Mouse (Mus musculus) heart, embryonic 14.5 days (tissue): ENCODE data around the gene Pilrb2. TPM values are rescaled to one million over a fixed set of nuclear protein-coding genes. Genes with fewer than 3 reads are reported as not detected.
"Not testable (repeated sequence)": the region's sequence is repeated elsewhere in the genome, so short reads cannot be mapped to it uniquely, and the experiment has no call there.

ENCODE experiments used
- ATAC-seq: fragments of 200-750 bp; cut with Nextera tagmentation; 2 replicates; pipeline ENCODE4 v1.8.0; 2017; ENCODE audit warnings: low read depth, moderate TSS enrichment; ENCODE audit not compliant: insufficient number of reproducible peaks, insufficient read depth, low FRiP score
- H3K27ac ChIP-seq, 2 experiments: fragments of 200-500 bp in 1 of 2; fragments of 300-500 bp in 1 of 2; sonication (generic) in 1 of 2; replicated peaks in 1 of 2; 2 replicates each; pipeline ENCODE4 v1.5.1; 2012 to 2014; ENCODE audit warnings: low read depth in 2 of 2, low read length in 2 of 2, control low read depth in 1 of 2, mild to moderate bottlenecking in 1 of 2, mixed read lengths in 1 of 2; ENCODE audit not compliant: control insufficient read depth in 1 of 2, insufficient read depth in 1 of 2
- H3K27me3 ChIP-seq: fragments of 300-500 bp; sonication (generic); 2 replicates; pipeline ENCODE4 v1.6.1; 2014; ENCODE audit warnings: mild to moderate bottlenecking, low read length, control low read depth; ENCODE audit not compliant: control insufficient read depth, insufficient read depth
- H3K36me3 ChIP-seq: fragments of 300-500 bp; sonication (generic); 2 replicates; pipeline ENCODE4 v1.6.1; 2014; ENCODE audit warnings: mild to moderate bottlenecking, control low read depth, low read length, mixed read lengths; ENCODE audit not compliant: control insufficient read depth, insufficient read depth
- H3K4me1 ChIP-seq, 2 experiments: fragments of 200-500 bp in 1 of 2; fragments of 300-500 bp in 1 of 2; sonication (generic) in 1 of 2; 2 replicates each; pipeline ENCODE4 v1.6.1; 2012 to 2014; ENCODE audit warnings: low read length in 2 of 2, control low read depth in 1 of 2, mixed read lengths in 1 of 2; ENCODE audit not compliant: control insufficient read depth in 2 of 2, insufficient read depth in 2 of 2
- H3K4me2 ChIP-seq: fragments of 300-500 bp; sonication (generic); 2 replicates; pipeline ENCODE4 v1.6.1; 2014; ENCODE audit warnings: mild to moderate bottlenecking, low read length
- H3K4me3 ChIP-seq, 2 experiments: fragments of 200-500 bp in 1 of 2; fragments of 300-500 bp in 1 of 2; sonication (generic) in 1 of 2; 2 replicates each; pipeline ENCODE4 v1.5.1; 2012 to 2014; ENCODE audit warnings: low read length in 2 of 2, mild to moderate bottlenecking in 2 of 2, control low read depth in 1 of 2, low read depth in 1 of 2, moderate library complexity in 1 of 2; ENCODE audit not compliant: control insufficient read depth in 1 of 2, insufficient read depth in 1 of 2
- H3K9ac ChIP-seq: fragments of 300-500 bp; sonication (generic); 2 replicates; pipeline ENCODE4 v1.6.1; 2014; ENCODE audit warnings: mild to moderate bottlenecking, low read length
- H3K9me3 ChIP-seq: fragments of 300-500 bp; sonication (generic); 2 replicates; pipeline ENCODE4 v1.6.1; 2016; ENCODE audit warnings: low read length, control low read depth; ENCODE audit not compliant: control insufficient read depth
- WGBS: fragments of 180-500 bp; shearing (Covaris S2); extraction: QIAGEN DNeasy Blood & Tissue Kit; methylation state at CpG from one replicate; pipeline ENCODE4 v1.1.7; 2014; 5-methylcytosine and 5-hydroxymethylcytosine counted together
- polyA plus RNA-seq: library from polyadenylated mRNA; unstranded; fragments of >200 nt; fragmentation: Nextera tagmentation; extraction: Ambion mirVana; gene quantifications from 2 replicates; pipeline ENCODE4 v1.2.1, GENCODE M21; 2014

Gene Pilrb2
- polyA plus RNA-seq, 1 experiment from 2014 or later, result 2.6 TPM

- 70% methylated on average over 2 of the region's 2 CpGs for WGBS
- H3K27ac ChIP-seq, H3K9ac ChIP-seq, H3K4me2 ChIP-seq, H3K9me3 ChIP-seq, H3K27me3 ChIP-seq, H3K36me3 ChIP-seq, H3K4me1 ChIP-seq, ATAC-seq, H3K4me3 ChIP-seq: not testable (repeated sequence)
Measured at GRCm38 (mm10) chr5:137857960-137858710, 13.5 kb downstream of the Pilrb2 start, which contains the start of gene Pilrb1. TSS of gene Pilrb1 (minus strand) at chr5:137858106.

- not testable (repeated sequence) for H3K9me3 ChIP-seq, H3K36me3 ChIP-seq, H3K4me1 ChIP-seq, H3K9ac ChIP-seq, H3K4me2 ChIP-seq, H3K27ac ChIP-seq, ATAC-seq, H3K4me3 ChIP-seq, H3K27me3 ChIP-seq
- 69% methylated on average over 4 of the region's 5 CpGs for WGBS
Measured at GRCm38 (mm10) chr5:137856870-137857269, 14.7 kb downstream of the Pilrb2 start.

GRCm38 (mm10) chr5:137854907-137855306, 16.7 kb downstream of the Pilrb2 start:
- H3K4me3 ChIP-seq, H3K4me2 ChIP-seq, ATAC-seq, H3K9me3 ChIP-seq, H3K27ac ChIP-seq, H3K9ac ChIP-seq, H3K4me1 ChIP-seq, H3K27me3 ChIP-seq, H3K36me3 ChIP-seq: not testable (repeated sequence)
- 44% methylated on average over 3 of the region's 3 CpGs for WGBS

- H3K9me3 ChIP-seq, ATAC-seq, H3K4me3 ChIP-seq, H3K27me3 ChIP-seq, H3K4me1 ChIP-seq, H3K9ac ChIP-seq, H3K4me2 ChIP-seq, H3K36me3 ChIP-seq, H3K27ac ChIP-seq: not testable (repeated sequence)
- 72% methylated on average over 1 of the region's 1 CpGs for WGBS
Measured at GRCm38 (mm10) chr5:137850313-137850712, 21.3 kb downstream of the Pilrb2 start.

GRCm38 (mm10) chr5:137837110-137837509, 34.5 kb downstream of the Pilrb2 start:
- not testable (repeated sequence) for H3K36me3 ChIP-seq, H3K27me3 ChIP-seq, ATAC-seq

GRCm38 (mm10) chr5:137836611-137837010, 35.0 kb downstream of the Pilrb2 start:
- Histone ChIP-seq H3K36me3 (no peaks in the 10 kb centered on the region), H3K9ac (no peak overlapping the region), H3K27ac (no peak overlapping the region), H3K9me3 (no peaks in the 10 kb centered on the region), H3K4me1 (no peaks in the 10 kb centered on the region), H3K4me3 (no peak overlapping the region), H3K4me2 (no peak overlapping the region), H3K27me3 (no peaks in the 10 kb centered on the region)
- ATAC-seq, result no peak

More at GRCm38 (mm10) chr5:137837110-137837509, 34.5 kb downstream of the Pilrb2 start:
- H3K9me3 ChIP-seq, H3K4me3 ChIP-seq, H3K4me2 ChIP-seq, H3K9ac ChIP-seq, H3K4me1 ChIP-seq, H3K27ac ChIP-seq: not testable (repeated sequence)

- not testable (repeated sequence) for H3K27ac ChIP-seq, H3K9ac ChIP-seq, ATAC-seq, H3K4me1 ChIP-seq, H3K27me3 ChIP-seq, H3K36me3 ChIP-seq, H3K9me3 ChIP-seq, H3K4me3 ChIP-seq, H3K4me2 ChIP-seq
- WGBS, result 36% methylated on average over 1 of the region's 2 CpGs
Measured at GRCm38 (mm10) chr5:137835966-137836520, 35.6 kb downstream of the Pilrb2 start, which contains the start of gene Pilra. TSS of gene Pilra (minus strand) at chr5:137836281.

GRCm38 (mm10) chr5:137833500-137833899, 38.1 kb downstream of the Pilrb2 start:
- WGBS, result 48% methylated on average over 4 of the region's 4 CpGs
- H3K9me3 ChIP-seq, result no peaks in the 10 kb centered on the region
- H3K4me3 ChIP-seq, result no peak overlapping the region
- no peaks in the 10 kb centered on the region for H3K4me1 ChIP-seq
- no peaks in the 10 kb centered on the region for H3K27me3 ChIP-seq
- no peak overlapping the region for H3K9ac ChIP-seq
- H3K4me2 ChIP-seq, result no peak overlapping the region
- ATAC-seq, result no peak
- no peak overlapping the region for H3K27ac ChIP-seq
- no peaks in the 10 kb centered on the region for H3K36me3 ChIP-seq
